Mouse (Mus musculus) midbrain, embryonic 15.5 days (tissue): Measurements from ENCODE around the gene Tnni2. TPM values are rescaled to one million over a fixed set of nuclear protein-coding genes. Genes with fewer than 3 reads are reported as not detected.

ENCODE experiments used
- ATAC-seq: fragments of 200-750 bp; cut with Nextera tagmentation; replicated peaks from 2 replicates; pipeline ENCODE4 v1.8.0; 2017; ENCODE audit warnings: moderate TSS enrichment
- H3K27ac ChIP-seq: fragments of 300-500 bp; sonication (generic); 2 replicates; pipeline ENCODE4 v1.5.1; 2015; ENCODE audit warnings: mild to moderate bottlenecking, inconsistent platforms
- H3K27me3 ChIP-seq: fragments of 300-500 bp; sonication (generic); replicated peaks from 2 replicates; pipeline ENCODE4 v1.6.1; 2015; ENCODE audit warnings: inconsistent platforms
- H3K36me3 ChIP-seq: fragments of 300-500 bp; sonication (generic); replicated peaks from 2 replicates; pipeline ENCODE4 v1.6.1; 2015; ENCODE audit warnings: inconsistent platforms
- H3K4me1 ChIP-seq: fragments of 300-500 bp; sonication (generic); 2 replicates; pipeline ENCODE4 v1.6.1; 2015; ENCODE audit warnings: inconsistent platforms
- H3K4me2 ChIP-seq: fragments of 300-500 bp; sonication (generic); 2 replicates; pipeline ENCODE4 v1.6.1; 2015; ENCODE audit warnings: inconsistent platforms, mild to moderate bottlenecking, moderate library complexity
- H3K4me3 ChIP-seq: fragments of 300-500 bp; sonication (generic); 2 replicates; pipeline ENCODE4 v1.5.1; 2015; ENCODE audit warnings: mild to moderate bottlenecking, inconsistent platforms
- H3K9ac ChIP-seq: fragments of 300-500 bp; sonication (generic); 2 replicates; pipeline ENCODE4 v1.6.1; 2015; ENCODE audit warnings: mild to moderate bottlenecking, inconsistent platforms
- H3K9me3 ChIP-seq: fragments of 300-500 bp; sonication (generic); 2 replicates; pipeline ENCODE4 v1.6.1; 2016; ENCODE audit warnings: inconsistent platforms
- WGBS: fragments of 180-500 bp; shearing (Covaris S2); methylation state at CpG from one replicate; pipeline ENCODE4 v1.1.7; 2015; ENCODE audit warnings: mixed read lengths; 5-methylcytosine and 5-hydroxymethylcytosine counted together
- polyA plus RNA-seq: library from polyadenylated mRNA; unstranded; fragments of >200 nt; fragmentation: Nextera tagmentation; extraction: Ambion mirVana; gene quantifications from 2 replicates; pipeline ENCODE4 v1.2.1, GENCODE M21; 2015

The Tnni2 gene
- polyA plus RNA-seq, 1 experiment from 2014 or later: 0.25 TPM

- Histone ChIP-seq H3K9me3 (no peaks in the 10 kb centered on the region), H3K36me3 (no peaks in the 10 kb centered on the region), H3K27me3 (no peaks in the 10 kb centered on the region), H3K4me2 (no peak overlapping the region), H3K27ac (no peak overlapping the region), H3K4me1 (peaks cover 6% of the 10 kb centered on the region; the same call in 1 of the 2 replicates), H3K4me3 (no peak overlapping the region), H3K9ac (no peak overlapping the region)
- 27% methylated on average over 4 of the region's 4 CpGs for WGBS
- no peak for ATAC-seq
These were observed 29.3 kb downstream of the Tnni2 start for GRCm38 (mm10) chr7:142470808-142471413.

GRCm38 (mm10) chr7:142471414-142471861, 29.8 kb downstream of the Tnni2 start:
- Histone ChIP-seq H3K4me3 (no peak overlapping the region), H3K4me1 (peaks cover 6% of the 10 kb centered on the region; the same call in 1 of the 2 replicates), H3K27me3 (no peaks in the 10 kb centered on the region), H3K9me3 (no peaks in the 10 kb centered on the region), H3K27ac (no peak overlapping the region), H3K36me3 (no peaks in the 10 kb centered on the region), H3K9ac (no peak overlapping the region), H3K4me2 (no peak overlapping the region)
- 39% methylated on average over 6 of the region's 6 CpGs for WGBS
- ATAC-seq: no peak

- no peaks in the 10 kb centered on the region for H3K27me3 ChIP-seq
- H3K9me3 ChIP-seq: no peaks in the 10 kb centered on the region
- no peak for ATAC-seq
- H3K9ac ChIP-seq: no peak overlapping the region
- H3K4me1 ChIP-seq: peaks cover 6% of the 10 kb centered on the region; the same call in 1 of the 2 replicates
- H3K4me3 ChIP-seq: no peak overlapping the region
- no peaks in the 10 kb centered on the region for H3K36me3 ChIP-seq
- no peak overlapping the region for H3K27ac ChIP-seq
- WGBS: 35% methylated on average over 15 of the region's 15 CpGs
- H3K4me2 ChIP-seq: no peak overlapping the region
These were observed 30.4 kb downstream of the Tnni2 start for GRCm38 (mm10) chr7:142471884-142472570.

- H3K27me3 ChIP-seq: no peaks in the 10 kb centered on the region
- no peak overlapping the region for H3K27ac ChIP-seq
- H3K9me3 ChIP-seq: no peaks in the 10 kb centered on the region
- no peaks in the 10 kb centered on the region for H3K36me3 ChIP-seq
- no peak for ATAC-seq
- no peak overlapping the region for H3K4me2 ChIP-seq
- H3K9ac ChIP-seq: no peak overlapping the region
- peaks cover 6% of the 10 kb centered on the region; the same call in 1 of the 2 replicates for H3K4me1 ChIP-seq
- H3K4me3 ChIP-seq: no peak overlapping the region
- WGBS: 92% methylated on average over 4 of the region's 4 CpGs
These were observed 31.3 kb downstream of the Tnni2 start for GRCm38 (mm10) chr7:142472936-142473335.

DNA sequence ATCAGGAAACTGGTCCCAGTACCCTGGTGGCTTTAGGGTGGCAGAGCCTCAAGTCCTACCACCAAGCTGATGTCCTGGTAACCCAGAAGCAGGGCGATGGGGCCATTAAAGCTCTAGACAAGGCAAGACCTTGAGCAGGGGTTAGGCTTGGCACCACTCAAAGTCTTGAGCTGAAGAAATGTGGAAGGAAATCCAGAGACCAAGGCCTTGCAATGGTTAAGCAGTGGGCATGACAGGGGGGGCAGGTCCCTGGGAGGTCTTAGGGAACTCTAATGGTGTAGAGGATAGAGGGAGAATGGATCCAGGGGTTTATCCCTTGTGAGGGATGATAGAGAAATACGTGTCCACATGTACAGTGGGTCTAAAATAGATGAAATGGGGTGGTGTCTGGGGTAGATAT, 31.9 kb downstream of the Tnni2 start:
- Histone ChIP-seq H3K9ac (no peak overlapping the region), H3K27ac (no peak overlapping the region), H3K4me3 (no peak overlapping the region), H3K9me3 (no peaks in the 10 kb centered on the region), H3K36me3 (no peaks in the 10 kb centered on the region), H3K27me3 (no peaks in the 10 kb centered on the region), H3K4me1 (peaks cover 6% of the 10 kb centered on the region; the same call in 1 of the 2 replicates), H3K4me2 (no peak overlapping the region)
- WGBS: 95% methylated on average over 2 of the region's 2 CpGs
- ATAC-seq: no peak

GRCm38 (mm10) chr7:142474799-142475198, 33.2 kb downstream of the Tnni2 start:
- no peak for ATAC-seq
- Histone ChIP-seq H3K27ac (no peak overlapping the region), H3K4me3 (no peak overlapping the region), H3K27me3 (no peaks in the 10 kb centered on the region), H3K4me2 (no peak overlapping the region), H3K9me3 (no peaks in the 10 kb centered on the region), H3K9ac (no peak overlapping the region), H3K36me3 (no peaks in the 10 kb centered on the region), H3K4me1 (peaks cover 6% of the 10 kb centered on the region; the same call in 1 of the 2 replicates)
- WGBS: 89% methylated on average over 14 of the region's 14 CpGs

DNA sequence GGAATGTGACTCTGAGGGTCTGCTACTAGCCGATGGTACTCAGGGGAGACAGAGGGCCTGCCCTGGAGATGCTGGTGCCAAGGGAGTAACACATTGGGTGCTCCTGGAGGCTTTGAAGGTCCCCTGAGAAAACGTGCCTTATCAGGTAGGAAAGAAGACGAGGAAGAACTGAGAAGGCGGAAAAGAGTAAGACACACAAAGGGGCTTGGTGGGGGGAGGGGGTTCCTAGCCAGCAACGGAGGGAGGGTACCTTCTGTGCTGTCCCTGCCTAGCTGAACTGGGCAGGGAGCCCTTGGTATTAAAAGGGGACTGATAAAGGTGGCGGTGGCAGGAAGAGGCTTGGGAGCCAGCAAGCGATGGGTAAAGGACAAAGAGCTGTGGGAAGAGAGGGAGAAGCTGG, 34.0 kb downstream of the Tnni2 start:
- no peak overlapping the region for H3K4me2 ChIP-seq
- H3K27me3 ChIP-seq: no peaks in the 10 kb centered on the region
- no peak overlapping the region for H3K27ac ChIP-seq
- H3K4me1 ChIP-seq: peaks cover 6% of the 10 kb centered on the region; the same call in 1 of the 2 replicates
- H3K36me3 ChIP-seq: no peaks in the 10 kb centered on the region
- H3K4me3 ChIP-seq: no peak overlapping the region
- no peaks in the 10 kb centered on the region for H3K9me3 ChIP-seq
- WGBS: 63% methylated on average over 7 of the region's 7 CpGs
- no peak overlapping the region for H3K9ac ChIP-seq
- ATAC-seq: no peak

- Histone ChIP-seq H3K36me3 (no peaks in the 10 kb centered on the region), H3K4me2 (no peak overlapping the region), H3K9me3 (no peaks in the 10 kb centered on the region), H3K4me3 (no peak overlapping the region), H3K9ac (no peak overlapping the region), H3K4me1 (peaks cover 8% of the 10 kb centered on the region), H3K27me3 (no peaks in the 10 kb centered on the region), H3K27ac (no peak overlapping the region)
- no peak for ATAC-seq
- 88% methylated on average over 5 of the region's 5 CpGs for WGBS
These were observed 34.7 kb downstream of the Tnni2 start for GRCm38 (mm10) chr7:142476271-142476670.

DNA sequence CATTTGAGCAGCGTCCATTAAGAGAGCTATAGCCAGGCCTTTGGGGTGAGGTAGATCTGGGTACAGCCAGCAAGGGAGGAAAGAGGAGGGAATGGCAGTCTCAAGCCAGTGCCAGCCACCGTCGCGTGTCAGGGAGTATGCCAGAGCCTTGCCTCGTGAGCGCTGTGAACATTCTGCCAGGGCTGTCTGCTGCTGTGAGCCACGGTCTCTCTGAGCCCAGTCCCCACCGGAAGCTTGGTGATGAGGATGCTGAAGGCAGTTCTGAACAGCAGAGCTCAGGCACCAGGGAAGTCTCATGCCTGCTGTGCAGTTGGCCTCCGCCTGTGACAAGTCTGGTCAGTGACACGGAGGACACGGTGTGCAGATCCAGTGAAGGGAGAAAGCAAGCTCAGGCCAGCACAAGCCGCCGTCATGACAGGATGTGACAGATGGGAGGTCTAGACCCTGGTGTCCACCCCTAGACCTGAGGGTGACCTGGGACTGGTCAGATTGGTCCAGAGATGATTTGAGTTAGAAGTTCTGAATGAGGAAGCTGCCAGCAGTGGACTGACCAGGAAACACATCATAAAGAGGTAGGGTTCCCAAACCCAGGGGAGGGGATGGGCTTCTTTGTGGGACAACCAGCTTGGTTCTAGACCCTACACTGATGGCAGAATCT, 35.3 kb downstream of the Tnni2 start:
- WGBS: 88% methylated on average over 13 of the region's 13 CpGs
- H3K4me3 ChIP-seq: no peak overlapping the region
- no peak overlapping the region for H3K4me2 ChIP-seq
- peaks cover 12% of the 10 kb centered on the region for H3K4me1 ChIP-seq
- H3K36me3 ChIP-seq: no peaks in the 10 kb centered on the region
- H3K27ac ChIP-seq: no peak overlapping the region
- no peaks in the 10 kb centered on the region for H3K27me3 ChIP-seq
- no peak for ATAC-seq
- H3K9me3 ChIP-seq: no peaks in the 10 kb centered on the region
- H3K9ac ChIP-seq: no peak overlapping the region

GRCm38 (mm10) chr7:142478001-142478400, 36.4 kb downstream of the Tnni2 start:
- no peak overlapping the region for H3K4me3 ChIP-seq
- H3K27me3 ChIP-seq: no peaks in the 10 kb centered on the region
- ATAC-seq: no peak
- no peak overlapping the region for H3K4me2 ChIP-seq
- no peak overlapping the region for H3K27ac ChIP-seq
- no peaks in the 10 kb centered on the region for H3K36me3 ChIP-seq
- peaks cover 13% of the 10 kb centered on the region for H3K4me1 ChIP-seq
- WGBS: 91% methylated on average over 6 of the region's 6 CpGs
- no peaks in the 10 kb centered on the region for H3K9me3 ChIP-seq
- H3K9ac ChIP-seq: no peak overlapping the region

DNA sequence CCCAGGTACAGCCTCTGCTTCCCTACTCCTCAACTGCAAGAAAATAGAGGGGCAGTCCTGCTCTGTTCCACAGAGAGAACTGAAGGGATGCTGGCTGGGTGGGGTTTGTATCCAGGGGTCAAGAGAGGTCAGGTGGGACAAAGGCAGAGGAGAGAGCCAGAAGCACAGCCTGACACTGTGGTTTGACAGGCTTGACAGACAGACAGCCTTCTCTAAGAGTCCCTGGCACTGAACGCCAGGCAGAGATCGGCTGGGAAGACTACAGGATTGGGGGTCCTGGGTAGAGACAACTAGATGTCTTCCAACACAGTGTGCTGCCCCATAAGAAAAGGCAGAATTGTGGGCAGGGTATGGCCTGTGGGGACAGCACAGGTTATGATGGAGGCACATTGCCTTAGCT, 37.0 kb downstream of the Tnni2 start:
- Histone ChIP-seq H3K36me3 (no peaks in the 10 kb centered on the region), H3K4me3 (no peak overlapping the region), H3K4me2 (no peak overlapping the region), H3K27me3 (no peaks in the 10 kb centered on the region), H3K9ac (no peak overlapping the region), H3K9me3 (no peaks in the 10 kb centered on the region), H3K4me1 (peaks cover 17% of the 10 kb centered on the region), H3K27ac (no peak overlapping the region)
- 39% methylated on average over 2 of the region's 2 CpGs for whole genome bisulfite sequencing
- ATAC-seq: no peak

GRCm38 (mm10) chr7:142479307-142479706, 37.7 kb downstream of the Tnni2 start:
- Histone ChIP-seq H3K4me3 (no peak overlapping the region), H3K9ac (no peak overlapping the region), H3K4me1 (peaks cover 17% of the 10 kb centered on the region), H3K27ac (no peak overlapping the region), H3K4me2 (no peak overlapping the region), H3K36me3 (no peaks in the 10 kb centered on the region), H3K27me3 (no peaks in the 10 kb centered on the region), H3K9me3 (no peaks in the 10 kb centered on the region)
- ATAC-seq: no peak
